Mouse (Mus musculus) ovary, postnatal 14 days (tissue): ENCODE results near the gene Clta.

ENCODE experiments used
- DNase-seq: peaks from one replicate; pipeline ENCODE4 v3.0.0; 2022; ENCODE audit warnings: low spot score

Clta gene

DNA sequence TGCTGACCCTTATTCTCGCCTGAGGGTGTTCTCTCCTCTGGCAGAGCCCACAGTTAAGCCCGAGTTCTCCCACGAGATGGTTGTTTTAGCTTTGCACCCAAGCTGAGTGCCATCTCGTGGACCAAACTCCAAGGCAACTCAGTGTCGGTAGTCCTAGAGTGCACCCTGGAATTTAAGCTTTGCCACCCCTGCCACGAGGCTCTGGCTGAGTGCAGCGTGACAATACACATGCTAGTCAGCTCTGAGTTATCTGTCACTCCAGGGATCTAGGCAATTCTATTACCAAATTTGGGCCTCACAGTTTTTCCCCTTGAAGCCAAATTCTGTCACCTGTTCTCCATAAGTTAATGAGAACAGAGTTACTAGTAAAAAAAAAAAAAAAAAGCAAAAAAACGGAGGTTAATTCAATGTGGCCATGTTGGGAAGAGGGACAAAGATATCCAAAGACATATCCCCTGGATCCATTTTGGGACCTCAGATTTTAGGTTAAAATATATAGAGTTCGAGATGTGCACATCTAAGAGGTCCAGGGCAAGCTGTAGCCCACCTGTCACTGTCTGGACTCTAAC is 68.7 kb downstream of the Clta start:
- DNase-seq, result no peak

GRCm38 (mm10) chr4:44073799-44074198 is 69.5 kb downstream of the Clta start:
- DNase-seq, result no peak

DNA sequence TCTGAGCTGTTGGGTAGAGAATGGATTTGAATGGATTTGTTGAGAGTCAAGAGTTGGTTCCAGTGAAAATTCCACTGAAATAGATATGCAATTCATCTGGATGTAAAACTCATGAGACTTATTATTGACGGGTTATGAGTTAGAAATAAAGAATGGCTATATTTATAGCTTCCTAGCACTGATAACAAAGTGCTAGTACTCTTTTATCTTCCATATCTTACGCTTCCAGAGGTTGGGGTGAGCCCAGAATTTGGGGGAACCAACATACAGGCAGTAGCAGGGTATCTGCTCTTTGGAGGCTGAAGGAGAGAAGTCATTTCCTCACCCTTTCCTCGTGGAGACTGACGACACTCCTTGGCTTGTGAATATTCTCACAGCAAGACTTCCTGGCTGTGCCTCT is 70.2 kb downstream of the Clta start:
- no peak for DNase-seq

GRCm38 (mm10) chr4:44078358-44078933 is 74.2 kb downstream of the Clta start:
- no peak for DNase-seq
